Mouse (Mus musculus) cerebellum, adult 11 months (tissue): ENCODE data around the gene Fdx1l.
"Not testable (repeated sequence)": the region's sequence is repeated elsewhere in the genome, so short reads cannot be mapped to it uniquely, and the experiment has no call there.

Experiments
- DNase-seq: peaks from one replicate; pipeline ENCODE4 v3.0.0; 2022

Gene Fdx1l

GRCm38 (mm10) chr9:21067006-21067684, 6.3 kb downstream of the Fdx1l start, which contains the start of gene Zglp1:
Gene Zglp1, minus strand, starts transcription at chr9:21067093.
- DNase-seq = no peak

- no peak for DNase-seq
Measured at GRCm38 (mm10) chr9:21062928-21063327, 10.5 kb downstream of the Fdx1l start.

DNA sequence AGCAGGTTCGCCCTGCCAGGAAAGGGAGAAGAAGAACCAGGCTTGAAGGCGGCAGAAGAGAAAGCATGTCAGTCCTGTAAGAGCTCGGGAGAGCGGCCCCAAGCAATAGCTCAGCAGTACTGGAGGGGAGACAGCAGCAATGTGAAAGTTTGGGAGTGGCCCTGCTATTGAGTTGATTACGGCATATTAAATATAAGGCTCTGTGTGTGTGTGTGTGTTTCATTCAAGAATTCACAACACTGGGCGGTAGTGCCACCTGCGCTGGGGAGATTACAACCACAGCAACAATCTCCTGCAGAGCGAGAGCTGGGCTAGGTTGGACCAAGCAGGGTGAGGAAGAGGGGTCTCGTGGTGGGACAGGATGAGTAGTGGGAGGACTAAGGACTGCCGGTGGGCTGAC, 21.8 kb downstream of the Fdx1l start:
- DNase-seq = no peak

- no peak for DNase-seq
Measured at GRCm38 (mm10) chr9:21045235-21045634, 28.2 kb downstream of the Fdx1l start.

- DNase-seq = not testable (repeated sequence)
Measured at GRCm38 (mm10) chr9:21044785-21045184, 28.6 kb downstream of the Fdx1l start.

DNA sequence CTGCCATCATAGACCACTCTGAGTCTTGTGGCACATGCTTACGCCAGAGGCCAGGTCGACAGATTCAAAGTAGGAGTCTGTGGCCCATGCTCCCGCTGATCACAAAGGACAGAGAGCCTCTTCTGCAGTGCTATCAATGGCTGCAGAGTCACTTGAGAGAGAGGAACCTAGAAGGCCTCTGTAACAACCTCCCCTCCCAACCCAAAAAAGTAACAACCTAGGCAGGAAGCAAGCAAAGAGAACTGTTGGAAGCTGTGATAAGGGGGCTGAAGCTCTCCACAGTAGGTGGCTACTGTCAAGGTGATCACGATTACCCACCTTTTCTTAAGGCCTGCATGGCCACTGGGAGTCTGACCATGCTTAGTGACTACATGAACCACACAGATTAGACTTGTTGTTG, 29.9 kb downstream of the Fdx1l start:
- DNase-seq = no peak

DNA sequence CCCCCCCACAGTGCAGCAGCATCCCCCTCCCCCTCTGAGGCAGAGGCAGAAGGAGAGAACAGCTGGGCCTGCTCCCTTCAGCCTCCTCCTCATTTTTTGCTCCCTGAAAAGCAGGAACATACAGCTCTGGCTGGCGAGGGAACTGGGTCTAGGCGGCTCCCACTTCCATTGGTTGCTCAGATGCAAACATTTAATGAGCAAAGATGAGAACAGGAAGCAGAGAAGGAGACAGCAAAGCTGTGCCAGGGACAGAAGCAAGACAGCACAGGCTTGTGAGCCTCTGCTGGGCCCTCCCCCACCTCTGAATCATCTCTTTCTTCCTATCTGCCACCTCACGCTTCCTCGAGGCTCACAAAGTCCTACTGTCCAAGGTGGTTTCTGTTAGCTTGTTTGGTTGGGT, 32.1 kb downstream of the Fdx1l start:
- DNase-seq = no peak

DNA sequence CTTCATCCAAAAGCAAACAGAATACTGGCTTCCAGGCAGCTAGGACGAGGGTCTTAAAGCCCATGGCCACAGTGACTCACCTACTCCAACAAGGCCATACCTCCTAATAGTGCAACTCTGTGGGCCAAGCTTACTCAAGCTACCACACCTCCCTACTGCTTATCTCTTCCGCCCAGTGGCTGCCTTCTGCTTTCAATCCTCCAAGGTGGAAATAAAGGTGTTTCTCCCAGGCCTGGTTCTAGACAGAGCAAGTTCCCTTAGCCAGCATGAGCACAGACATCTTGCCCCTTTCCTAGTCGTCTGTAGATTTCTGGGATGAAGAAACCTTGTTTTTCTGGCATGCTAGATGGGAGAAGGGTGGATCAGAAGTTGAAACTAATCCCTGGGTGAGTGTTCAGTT, 33.6 kb downstream of the Fdx1l start:
- DNase-seq = no peak

- DNase-seq = no peak
Measured at GRCm38 (mm10) chr9:21037481-21037891, 35.9 kb downstream of the Fdx1l start.

DNA sequence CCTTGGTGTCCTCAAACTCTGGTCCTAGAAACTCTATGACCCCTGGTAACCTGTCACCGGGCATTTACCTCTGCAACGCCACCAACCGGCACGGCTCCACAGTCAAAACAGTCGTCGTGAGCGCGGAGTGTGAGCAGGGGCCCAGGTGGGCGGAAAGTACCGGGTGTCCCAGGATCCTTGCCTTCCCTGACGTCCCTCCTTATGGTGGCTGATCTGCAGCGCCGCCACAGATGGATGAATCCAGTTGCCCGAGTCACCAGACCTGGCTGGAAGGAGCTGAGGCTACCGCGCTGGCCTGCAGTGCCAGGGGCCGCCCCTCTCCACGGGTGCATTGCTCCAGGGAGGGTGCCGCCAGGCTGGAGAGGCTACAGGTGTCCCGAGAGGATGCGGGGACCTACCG, 36.7 kb downstream of the Fdx1l start:
- DNase-seq = no peak

DNA sequence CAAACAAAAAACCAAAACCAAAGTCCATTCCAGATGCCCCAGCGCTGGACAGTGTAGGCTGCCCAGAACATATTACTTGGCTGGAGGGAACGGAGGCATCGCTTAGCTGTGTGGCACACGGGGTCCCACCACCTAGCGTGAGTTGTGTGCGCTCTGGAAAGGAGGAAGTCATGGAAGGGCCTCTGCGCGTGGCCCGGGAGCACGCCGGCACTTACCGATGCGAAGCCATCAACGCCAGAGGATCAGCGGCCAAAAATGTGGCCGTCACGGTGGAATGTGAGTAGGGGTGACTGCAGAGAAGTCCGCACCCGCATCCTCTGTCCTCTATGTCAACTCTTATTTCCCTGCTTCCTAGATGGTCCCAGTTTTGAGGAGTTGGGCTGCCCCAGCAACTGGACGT, 37.3 kb downstream of the Fdx1l start:
- no peak for DNase-seq

DNA sequence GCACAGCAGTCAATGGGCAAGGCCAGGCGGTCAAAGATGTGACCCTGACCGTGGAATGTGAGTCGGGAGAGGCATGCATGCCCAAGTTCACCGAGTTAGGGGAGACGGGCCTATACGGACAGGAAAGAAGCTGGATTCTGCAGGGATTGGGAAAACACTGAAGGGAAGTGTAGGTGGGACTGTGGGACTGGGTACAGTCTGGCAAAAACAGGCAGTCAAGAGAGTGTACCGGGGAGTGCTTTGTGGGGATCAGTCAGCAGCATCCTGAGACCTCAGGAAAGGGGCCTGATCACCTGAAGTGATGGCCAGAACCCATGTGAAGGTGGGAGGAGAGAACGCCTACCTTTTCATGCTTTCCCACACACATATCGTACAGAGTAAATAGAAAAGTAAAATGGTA, 37.8 kb downstream of the Fdx1l start:
- DNase-seq = no peak

GRCm38 (mm10) chr9:21034481-21035085, 38.8 kb downstream of the Fdx1l start:
- DNase-seq = no peak

DNA sequence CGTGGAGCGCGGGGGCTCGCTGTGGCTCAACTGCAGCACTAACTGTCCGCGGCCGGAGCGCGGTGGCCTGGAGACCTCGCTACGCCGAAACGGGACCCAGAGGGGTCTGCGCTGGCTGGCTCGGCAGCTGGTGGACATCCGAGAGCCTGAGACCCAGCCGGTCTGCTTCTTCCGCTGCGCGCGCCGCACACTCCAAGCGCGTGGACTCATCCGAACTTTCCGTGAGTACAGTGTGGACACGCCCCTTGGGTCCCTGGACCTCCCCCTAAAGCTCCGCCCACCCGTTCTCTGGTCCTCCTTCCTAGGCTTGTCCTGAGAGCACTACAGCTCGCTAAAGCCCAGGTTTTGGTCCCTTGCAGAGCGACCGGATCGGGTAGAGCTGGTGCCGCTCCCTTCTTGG, 40.3 kb downstream of the Fdx1l start:
- DNase-seq = no peak

GRCm38 (mm10) chr9:21032491-21032890, 40.9 kb downstream of the Fdx1l start:
- no peak for DNase-seq

GRCm38 (mm10) chr9:21031896-21032351, 41.5 kb downstream of the Fdx1l start, which contains the start of gene Icam5:
Gene Icam5, plus strand, starts transcription at chr9:21032073.
- no peak for DNase-seq

DNA sequence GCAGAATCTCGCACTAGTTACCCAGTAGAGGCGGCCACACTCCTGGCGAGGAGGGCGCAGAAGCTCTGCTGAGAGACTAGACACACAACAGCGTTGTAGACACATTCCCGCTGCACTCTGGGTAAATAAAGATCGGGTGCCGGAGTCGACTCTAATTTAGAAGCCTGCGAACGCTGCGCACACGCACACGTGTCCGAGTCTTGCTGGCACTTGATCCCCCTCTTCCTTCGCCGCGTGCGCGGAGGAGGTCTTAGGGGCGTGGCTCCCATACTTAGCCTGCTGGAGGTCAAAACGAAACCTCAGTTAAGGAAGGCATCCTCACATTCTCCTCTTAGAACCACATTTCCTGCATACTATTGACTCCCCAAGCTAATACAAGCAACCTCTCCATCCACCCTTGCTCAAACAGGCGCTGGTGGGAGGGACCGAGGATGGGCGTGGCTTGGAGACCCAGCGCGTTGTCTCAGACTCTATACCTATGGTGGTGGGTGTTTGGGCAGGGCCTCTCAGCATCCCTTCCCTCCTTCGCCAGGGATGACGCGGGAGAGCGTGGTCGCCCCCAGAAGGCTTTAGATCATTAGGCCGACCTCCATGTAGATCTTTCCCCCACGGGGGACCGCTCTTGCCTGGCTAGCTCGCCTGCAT, 42.0 kb downstream of the Fdx1l start:
- DNase-seq = no peak

GRCm38 (mm10) chr9:21030781-21031250, 42.6 kb downstream of the Fdx1l start:
- peak; percentile 70 for DNase-seq

DNA sequence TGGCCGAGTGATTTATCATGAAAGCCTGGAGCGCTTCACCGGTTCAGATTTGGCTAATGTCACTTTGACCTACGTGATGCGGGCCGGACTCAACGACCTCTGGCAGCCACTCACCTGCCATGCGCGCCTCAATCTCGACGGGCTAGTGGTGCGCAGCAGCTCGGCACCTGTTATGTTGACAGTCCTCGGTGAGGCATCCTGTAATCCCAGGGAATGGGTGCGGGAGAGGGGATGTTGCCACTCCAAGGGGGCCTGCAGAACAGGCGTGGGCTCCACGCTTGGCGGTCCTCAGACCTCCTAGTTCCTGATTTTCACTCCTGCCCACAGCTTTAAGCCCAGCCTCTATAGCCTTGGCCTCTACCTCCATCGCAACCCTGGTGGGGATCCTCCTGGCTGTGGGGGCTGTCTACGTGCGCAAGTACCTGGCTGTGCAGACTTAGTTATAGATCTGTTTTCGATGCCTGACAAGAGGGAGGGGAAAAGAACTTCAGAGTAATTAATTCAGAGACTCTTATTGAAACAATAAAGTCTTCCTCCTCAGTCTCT, 43.3 kb downstream of the Fdx1l start:
- no peak for DNase-seq

GRCm38 (mm10) chr9:21029291-21030054, 43.9 kb downstream of the Fdx1l start, which contains the start of gene Icam4:
Gene Icam4, plus strand, starts transcription at chr9:21029373.
- DNase-seq = peak; percentile 38

GRCm38 (mm10) chr9:21028560-21029110, 44.8 kb downstream of the Fdx1l start:
- no peak for DNase-seq

DNA sequence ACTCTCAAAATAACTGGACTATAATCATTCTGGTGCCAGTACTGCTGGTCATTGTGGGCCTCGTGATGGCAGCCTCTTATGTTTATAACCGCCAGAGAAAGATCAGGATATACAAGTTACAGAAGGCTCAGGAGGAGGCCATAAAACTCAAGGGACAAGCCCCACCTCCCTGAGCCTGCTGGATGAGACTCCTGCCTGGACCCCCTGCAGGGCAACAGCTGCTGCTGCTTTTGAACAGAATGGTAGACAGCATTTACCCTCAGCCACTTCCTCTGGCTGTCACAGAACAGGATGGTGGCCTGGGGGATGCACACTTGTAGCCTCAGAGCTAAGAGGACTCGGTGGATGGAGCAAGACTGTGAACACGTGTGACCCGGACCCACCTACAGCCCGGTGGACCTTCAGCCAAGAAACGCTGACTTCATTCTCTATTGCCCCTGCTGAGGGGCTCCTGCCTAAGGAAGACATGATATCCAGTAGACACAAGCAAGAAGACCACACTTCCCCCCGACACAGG, 45.6 kb downstream of the Fdx1l start:
- DNase-seq = no peak
